Mouse (Mus musculus) cortical plate, adult 2 months (tissue): Measurements from ENCODE around the gene Ttll11.

Experiments used
- CTCF ChIP-seq: fragments of 200-500 bp; IDR thresholded peaks from 2 replicates; pipeline ENCODE4 v1.5.1; 2011; ENCODE audit warnings: mild to moderate bottlenecking, control low read depth, low read length; ENCODE audit not compliant: insufficient read depth; ENCODE audit errors: extremely low read depth
- POLR2A ChIP-seq: fragments of 200-500 bp; IDR thresholded peaks from 2 replicates; pipeline ENCODE4 v1.6.1; 2011; ENCODE audit warnings: mild to moderate bottlenecking, low read length, control low read depth; ENCODE audit not compliant: insufficient read depth; ENCODE audit errors: extremely low read depth

DNA sequence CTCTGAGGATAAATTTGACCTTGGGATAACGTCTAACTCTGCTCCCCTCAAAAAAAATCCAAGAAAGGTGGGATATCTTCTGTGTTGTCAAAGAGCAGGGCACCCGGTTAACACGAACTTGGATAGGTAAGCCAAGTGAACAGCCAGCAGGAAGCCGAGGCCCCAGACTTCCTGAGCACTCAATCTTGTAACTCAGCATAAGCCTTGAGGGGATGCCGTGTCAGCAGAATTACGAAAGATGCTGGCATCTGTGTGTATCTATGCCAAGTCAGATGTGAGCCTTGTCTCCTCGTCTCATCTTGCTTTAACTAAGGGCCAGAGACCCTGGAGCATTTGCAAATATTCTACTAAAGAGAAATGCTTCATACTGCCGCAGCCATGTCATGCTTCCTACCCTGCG is 36.8 kb downstream of the Ttll11 start:
- no peak for TF ChIP-seq CTCF
- TF ChIP-seq POLR2A, result no peak
